Mouse (Mus musculus): Measurements from ENCODE around the gene Smarcc1.

GRCm38 (mm10) chr9:110284075-110284697 is 166.7 kb downstream of the Smarcc1 start:
- no peak for TF ChIP-seq POLR2A (IDR thresholded peaks at IDR 0.05; ENCODE audit: low read depth, low read length)
- TF ChIP-seq CTCF (IDR thresholded peaks at IDR 0.05; ENCODE audit: borderline replicate concordance, insufficient read depth, low read length), result no peak

Data from embryonic fibroblast, embryonic 13.5 days (primary cell).